Mouse (Mus musculus) adrenal gland, postnatal 4 days (tissue): Measurements from ENCODE around the gene Birc2. TPM values are rescaled to one million over a fixed set of nuclear protein-coding genes. Genes with fewer than 3 reads are reported as not detected.
"Not testable (repeated sequence)": the region's sequence is repeated elsewhere in the genome, so short reads cannot be mapped to it uniquely, and the experiment has no call there.

Experiments
- DNase-seq, 2 experiments: peaks; one replicate each; pipeline ENCODE4 v3.0.0; 2021 to 2022; ENCODE audit warnings: low spot score in 2 of 2, mixed read lengths in 2 of 2
- long read RNA-seq, 2 experiments: library from polyadenylated mRNA; stranded (forward); transcript quantifications; one replicate each; pipeline ENCODE4 v2.0.0; 2021
- total RNA-seq, 2 experiments: library from RNA; stranded (reverse); gene quantifications; 2 replicates each; pipeline ENCODE4 v1.2.3; 2021

The Birc2 gene
- 10 to 100 TPM; 68.3 to 72.0 TPM for total RNA-seq
- long read RNA-seq, experiment 1, transcript Birc2-204 (8 exons, 3,331 nt) = major isoform, 15 of 26 reads
- long read RNA-seq, experiment 1, partial matches to known transcripts = 0 of 26 reads
- long read RNA-seq, experiment 1, other reads (novel, unspliced or antisense) = 8 of 26 reads
- long read RNA-seq, experiment 2, transcript Birc2-202 (7 exons, 3,130 nt) = minor isoform, 10 of 63 reads
- long read RNA-seq, experiment 2, transcript Birc2-204 (8 exons, 3,331 nt) = major isoform, 34 of 63 reads
- long read RNA-seq, experiment 2, partial matches to known transcripts = 1 of 63 reads
- long read RNA-seq, experiment 2, other reads (novel, unspliced or antisense) = 15 of 63 reads

- DNase-seq = peak; percentile 78 to 89
Measured at GRCm38 (mm10) chr9:7836905-7837805, at the start of gene Birc2. Birc2 (minus strand) TSS chr9:7837064.

- no peak for DNase-seq
Measured at GRCm38 (mm10) chr9:7884346-7884745, 47.5 kb upstream of the Birc2 start.

GRCm38 (mm10) chr9:7882304-7882865 lies 45.5 kb upstream of the Birc2 start:
- no peak for DNase-seq

- no peak for DNase-seq
Measured at GRCm38 (mm10) chr9:7873511-7874211, 36.8 kb upstream of the Birc2 start.

GRCm38 (mm10) chr9:7872775-7873439 lies 36.0 kb upstream of the Birc2 start, which contains the start of gene Birc3:
Birc3 (minus strand) TSS chr9:7873186.
- peak; percentile 21 to 45 for DNase-seq

- no peak for DNase-seq
Measured at GRCm38 (mm10) chr9:7872044-7872774, 35.3 kb upstream of the Birc2 start.

- DNase-seq = no peak
Measured at GRCm38 (mm10) chr9:7871316-7872043, 34.6 kb upstream of the Birc2 start.

GRCm38 (mm10) chr9:7870556-7871315 lies 33.9 kb upstream of the Birc2 start:
- no peak for DNase-seq

- DNase-seq = no peak
Measured at GRCm38 (mm10) chr9:7868838-7869491, 32.1 kb upstream of the Birc2 start.

- DNase-seq = no peak
Measured at GRCm38 (mm10) chr9:7867981-7868380, 31.1 kb upstream of the Birc2 start.

- DNase-seq = not testable (repeated sequence)
Measured at GRCm38 (mm10) chr9:7866981-7867380, 30.1 kb upstream of the Birc2 start.

GRCm38 (mm10) chr9:7860976-7861375 lies 24.1 kb upstream of the Birc2 start:
- no peak for DNase-seq

- no peak for DNase-seq
Measured at GRCm38 (mm10) chr9:7855912-7856311, 19.0 kb upstream of the Birc2 start.

GRCm38 (mm10) chr9:7855374-7855773 lies 18.5 kb upstream of the Birc2 start:
- no peak for DNase-seq

- DNase-seq = not testable (repeated sequence)
Measured at GRCm38 (mm10) chr9:7854196-7854595, 17.3 kb upstream of the Birc2 start.

- no peak for DNase-seq
Measured at GRCm38 (mm10) chr9:7852346-7853230, 15.7 kb upstream of the Birc2 start.

- no peak for DNase-seq
Measured at GRCm38 (mm10) chr9:7851841-7852240, 15.0 kb upstream of the Birc2 start.
